Mouse (Mus musculus) stomach, postnatal 0 days (tissue): Measurements from ENCODE around the gene Olfr804. TPM values are rescaled to one million over a fixed set of nuclear protein-coding genes. Genes with fewer than 3 reads are reported as not detected.

Experiments
- ATAC-seq: fragments of 200-750 bp; cut with Nextera tagmentation; 2 replicates; pipeline ENCODE4 v1.8.0; 2017; ENCODE audit not compliant: low FRiP score, low TSS enrichment
- DNase-seq: peaks from one replicate; pipeline ENCODE4 v3.0.0-alpha.2; 2016; ENCODE audit warnings: low spot score
- H3K27ac ChIP-seq: fragments of 300-500 bp; sonication (generic); replicated peaks from 2 replicates; pipeline ENCODE4 v1.5.1; 2014; ENCODE audit warnings: mild to moderate bottlenecking, control low read depth
- H3K27me3 ChIP-seq: fragments of 300-500 bp; sonication (generic); 2 replicates; pipeline ENCODE4 v1.6.1; 2014; ENCODE audit warnings: low read length; ENCODE audit not compliant: control insufficient read depth, insufficient read depth
- H3K36me3 ChIP-seq: fragments of 300-500 bp; sonication (generic); 2 replicates; pipeline ENCODE4 v1.6.1; 2014; ENCODE audit warnings: low read length, mixed read lengths; ENCODE audit not compliant: control insufficient read depth, insufficient read depth
- H3K4me1 ChIP-seq: fragments of 300-500 bp; sonication (generic); replicated peaks from 2 replicates; pipeline ENCODE4 v1.6.1; 2014; ENCODE audit warnings: antibody characterized with exemption; ENCODE audit not compliant: control insufficient read depth, insufficient read depth
- H3K4me2 ChIP-seq: fragments of 300-500 bp; sonication (generic); replicated peaks from 2 replicates; pipeline ENCODE4 v1.6.1; 2014; ENCODE audit warnings: low read depth, mild to moderate bottlenecking, control low read depth, moderate library complexity
- H3K4me3 ChIP-seq: fragments of 300-500 bp; sonication (generic); 2 replicates; pipeline ENCODE4 v1.5.1; 2014; ENCODE audit warnings: low read depth, low read length, control low read depth
- H3K9ac ChIP-seq: fragments of 300-500 bp; sonication (generic); 2 replicates; pipeline ENCODE4 v1.6.1; 2014; ENCODE audit warnings: mild to moderate bottlenecking, low read length, control low read depth, mixed read lengths
- H3K9me3 ChIP-seq: fragments of 300-500 bp; sonication (generic); 2 replicates; pipeline ENCODE4 v1.6.1; 2016; ENCODE audit warnings: low read length; ENCODE audit not compliant: control insufficient read depth
- CTCF ChIP-seq: IDR thresholded peaks from 2 replicates; pipeline ENCODE4 v1.5.1; 2016; ENCODE audit warnings: antibody characterized with exemption, low read depth, mild to moderate bottlenecking, moderate library complexity
- EP300 ChIP-seq: optimal IDR thresholded peaks from 2 replicates; pipeline ENCODE3; 2016; ENCODE audit warnings: antibody characterized with exemption
- WGBS: fragments of 180-500 bp; shearing (Covaris S2); extraction: QIAGEN DNeasy Blood & Tissue Kit; methylation state at CpG from one replicate; pipeline ENCODE4 v1.1.7; 2014; 5-methylcytosine and 5-hydroxymethylcytosine counted together
- microRNA-seq: library from miRNA; unstranded; fragments of <30 nt; microRNA quantifications from one replicate; pipeline ENCODE4, GENCODE M21; 2016
- polyA plus RNA-seq: library from polyadenylated mRNA; unstranded; fragments of >200 nt; fragmentation: Nextera tagmentation; extraction: Ambion mirVana; gene quantifications from 2 replicates; pipeline ENCODE4 v1.2.1, GENCODE M21; 2015

Gene Olfr804
- polyA plus RNA-seq, 1 experiment from 2014 or later = not detected

DNA sequence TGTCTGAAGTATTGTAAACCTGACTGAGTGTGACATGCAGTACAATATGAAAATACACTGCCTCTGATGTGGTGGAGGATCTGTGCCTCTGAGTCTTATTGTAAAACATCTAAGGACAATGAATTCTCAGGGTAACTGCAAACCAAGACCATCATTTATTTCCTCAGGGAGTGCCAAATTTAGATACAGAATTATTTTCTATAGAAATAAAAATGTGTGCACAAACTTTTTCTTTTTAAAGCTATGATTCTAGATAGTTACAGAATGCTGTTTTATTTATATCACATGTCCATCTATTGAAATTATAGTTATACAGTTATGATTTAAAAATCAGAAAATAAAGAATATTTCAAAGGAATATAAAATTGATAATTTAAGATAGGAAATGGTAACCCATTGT lies 38.8 kb downstream of the Olfr804 start, which contains the start of gene Olfr806:
Olfr806 (minus strand) TSS at position 101 of the 400 bp plus-strand sequence.
- Histone ChIP-seq H3K27ac (no peak within 1 kb of the TSS), H3K27me3 (no peaks in the 10 kb centered on the region), H3K36me3 (no peaks in the 10 kb centered on the region), H3K9ac (no peak within 1 kb of the TSS), H3K9me3 (no peaks in the 10 kb centered on the region), H3K4me3 (no peak within 1 kb of the TSS), H3K4me1 (no peaks in the 10 kb centered on the region), H3K4me2 (no peak within 1 kb of the TSS)
- ATAC-seq (no peak), DNase-seq (no peak)
- TF ChIP-seq EP300 = no peak
- no peak for TF ChIP-seq CTCF

GRCm38 (mm10) chr10:129757693-129758092 lies 54.7 kb downstream of the Olfr804 start, which contains the start of gene Olfr807:
Gene Olfr807 (minus strand): TSS chr10:129757793.
- Histone ChIP-seq H3K4me3 (no peak within 1 kb of the TSS), H3K27me3 (no peaks in the 10 kb centered on the region), H3K9me3 (no peaks in the 10 kb centered on the region), H3K4me2 (no peak within 1 kb of the TSS), H3K4me1 (no peaks in the 10 kb centered on the region), H3K36me3 (no peaks in the 10 kb centered on the region), H3K9ac (no peak within 1 kb of the TSS), H3K27ac (no peak within 1 kb of the TSS)
- TF ChIP-seq CTCF (no peak), EP300 (no peak)
- DNase-seq (no peak), ATAC-seq (no peak)
- 87% methylated on average over 1 of the region's 1 CpGs for WGBS

Small RNA genes lying within 50 kb of the gene (microRNA-seq; reads per million reads assigned to microRNA genes)
- not detected for gene Gm24485

Other genes with a start within 250 kb of the Olfr804 start
- not detected in 2 replicates for gene Olfr787, start 241.3 kb upstream of the Olfr804 start, polyA plus RNA-seq
- not detected in 2 replicates for gene Olfr788, start 232.2 kb upstream of the Olfr804 start, polyA plus RNA-seq
- not detected in 2 replicates for gene Olfr789, start 218.5 kb upstream of the Olfr804 start, polyA plus RNA-seq
- gene Olfr790, start 204.7 kb upstream of the Olfr804 start, polyA plus RNA-seq = not detected in 2 replicates
- gene Olfr791, start 181.4 kb upstream of the Olfr804 start, polyA plus RNA-seq = not detected in 2 replicates
- not detected in 2 replicates for gene Olfr792, start 164.0 kb upstream of the Olfr804 start, polyA plus RNA-seq
- gene Olfr794, start 135.6 kb upstream of the Olfr804 start, polyA plus RNA-seq = not detected in 2 replicates
- gene Olfr796, start 90.6 kb upstream of the Olfr804 start, polyA plus RNA-seq = not detected in 2 replicates
- gene Olfr798, start 75.3 kb upstream of the Olfr804 start, polyA plus RNA-seq = not detected in 2 replicates
- not detected in 2 replicates for gene Olfr799, start 65.7 kb upstream of the Olfr804 start, polyA plus RNA-seq
- not detected in 2 replicates for gene Olfr800, start 45.5 kb upstream of the Olfr804 start, polyA plus RNA-seq
- gene Olfr801, start 29.3 kb upstream of the Olfr804 start, polyA plus RNA-seq = 0.02 TPM in 1 of 2 replicates, not detected in the other
- 0.06 TPM in 1 of 2 replicates, not detected in the other for gene Olfr802, start 15.0 kb upstream of the Olfr804 start, polyA plus RNA-seq
- gene Olfr803, start 8.9 kb upstream of the Olfr804 start, polyA plus RNA-seq = not detected in 2 replicates
- gene Olfr805, start 26.2 kb downstream of the Olfr804 start, polyA plus RNA-seq = not detected in 2 replicates
- gene Olfr806, start 38.7 kb downstream of the Olfr804 start, polyA plus RNA-seq = not detected in 2 replicates
- gene Olfr807, start 54.6 kb downstream of the Olfr804 start, polyA plus RNA-seq = not detected in 2 replicates
- 0.07 TPM in 1 of 2 replicates, not detected in the other for gene Olfr808, start 62.3 kb downstream of the Olfr804 start, polyA plus RNA-seq
- gene Olfr809, start 71.4 kb downstream of the Olfr804 start, polyA plus RNA-seq = not detected in 2 replicates
- gene Olfr810, start 91.7 kb downstream of the Olfr804 start, polyA plus RNA-seq = not detected in 2 replicates
- gene Olfr811, start 101.2 kb downstream of the Olfr804 start, polyA plus RNA-seq = not detected in 2 replicates
- gene Olfr812, start 142.9 kb downstream of the Olfr804 start, polyA plus RNA-seq = not detected in 2 replicates
- not detected in 2 replicates for gene Olfr813, start 152.2 kb downstream of the Olfr804 start, polyA plus RNA-seq
- gene Olfr814, start 176.6 kb downstream of the Olfr804 start, polyA plus RNA-seq = not detected in 2 replicates
- 0.11 TPM in 1 of 2 replicates, not detected in the other for gene Olfr815, start 202.7 kb downstream of the Olfr804 start, polyA plus RNA-seq
- gene Olfr816, start 212.4 kb downstream of the Olfr804 start, polyA plus RNA-seq = not detected in 2 replicates
- not detected in 2 replicates for gene Olfr818, start 245.9 kb downstream of the Olfr804 start, polyA plus RNA-seq